14 mouse cellular contexts compared by ENCODE assay signal in the genomic region with DNA sequence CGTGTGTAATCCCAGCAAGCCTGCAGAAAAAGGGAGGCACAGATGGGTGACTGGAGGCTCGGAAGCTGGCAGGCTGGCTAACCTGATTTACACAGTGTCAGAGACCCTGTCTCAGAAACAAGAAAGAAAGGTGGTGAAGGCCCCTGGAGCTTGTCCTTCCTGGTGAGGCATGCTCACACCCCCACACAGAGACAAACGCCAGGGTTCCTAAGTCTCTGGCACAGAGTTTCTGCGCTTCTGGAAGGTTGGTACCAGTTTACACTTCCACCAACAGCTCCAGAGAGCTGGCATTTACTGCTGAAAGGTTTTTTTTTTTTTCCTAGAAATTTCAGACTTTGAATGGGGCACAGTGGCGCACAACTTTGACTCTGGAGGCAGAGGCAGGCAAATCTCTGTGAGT. TPM values are rescaled to one million over a fixed set of nuclear protein-coding genes. Genes with fewer than 3 reads are reported as not detected.
"Had no signal": no experiment of that assay in that cellular context is flagged by ENCODE, and none has a peak within 500 bp of the region (broad histone marks: within the 10 kb centered on the region; RNA-seq: fewer than 3 reads in every experiment).

No protein-coding gene starts in this region.

- DNase-seq: gastrocnemius, postnatal 10 days; heart, postnatal 4 days; kidney, adult 11 months; kidney, adult 2 months; kidney, adult 9 months; kidney, postnatal 14 days; kidney, postnatal 36 days; layer of hippocampus, adult 9-11 months; layer of hippocampus, postnatal 36 days; left cerebral cortex, postnatal 4 days had no signal

- ATAC-seq: hindbrain, postnatal 0 days; intestine, embryonic 16.5 days; liver, embryonic 12.5 days had no signal

RNA-seq across cellular contexts. Expression of gene Nrxn2, which starts 22.3 kb away (rescaled TPM):
- total RNA-seq: granulocyte monocyte progenitor cell, adult 5-6 weeks had no signal
